Mouse (Mus musculus): ENCODE results near the gene Chuk. TPM values are rescaled to one million over a fixed set of nuclear protein-coding genes. Genes with fewer than 3 reads are reported as not detected.

Chuk gene
- total RNA-seq, 2 experiments from 2014 or later = 40.9 to 54.5 TPM

- no peak for DNase-seq (ENCODE audit: low spot score in 2 of 2)
- intact Hi-C loops (cut with DNase I) = no loop called here
Observed at GRCm38 (mm10) chr19:44110356-44110755, 3.1 kb upstream of the Chuk start.

GRCm38 (mm10) chr19:44108996-44109395, 1.7 kb upstream of the Chuk start:
- intact Hi-C loops (cut with DNase I) = no loop called here
- DNase-seq (ENCODE audit: low spot score in 2 of 2) = no peak

- intact Hi-C loops (cut with DNase I) = no loop called here
- DNase-seq (ENCODE audit: low spot score in 2 of 2) = no peak
Observed at GRCm38 (mm10) chr19:44107661-44108521, 611 bp upstream of the Chuk start.

GRCm38 (mm10) chr19:44104393-44104792, 2.9 kb downstream of the Chuk start:
- intact Hi-C loops (cut with DNase I) = no loop called here
- DNase-seq (ENCODE audit: low spot score in 2 of 2) = no peak

- no peak for DNase-seq (ENCODE audit: low spot score in 2 of 2)
- intact Hi-C loops (cut with DNase I) = no loop called here
Observed at GRCm38 (mm10) chr19:44103001-44103400, 4.3 kb downstream of the Chuk start.

- intact Hi-C loops (cut with DNase I) = no loop called here
- DNase-seq (ENCODE audit: low spot score in 2 of 2) = no peak
Observed at GRCm38 (mm10) chr19:44100840-44101239, 6.4 kb downstream of the Chuk start.

- intact Hi-C loops (cut with DNase I) = no loop called here
- no peak for DNase-seq (ENCODE audit: low spot score in 2 of 2)
Observed at GRCm38 (mm10) chr19:44086278-44086677, 21.0 kb downstream of the Chuk start.

- intact Hi-C loops (cut with DNase I) = no loop called here
- peak in 1 of 2 experiments; percentile 19 for DNase-seq (ENCODE audit: low spot score in 2 of 2)
Observed at GRCm38 (mm10) chr19:44080920-44081319, 26.4 kb downstream of the Chuk start.

- intact Hi-C loops (cut with DNase I) = no loop called here
- DNase-seq (ENCODE audit: low spot score in 2 of 2) = peak in 1 of 2 experiments; percentile 23
Observed at GRCm38 (mm10) chr19:44080023-44080422, 27.3 kb downstream of the Chuk start.

- no peak for DNase-seq (ENCODE audit: low spot score in 2 of 2)
Observed at GRCm38 (mm10) chr19:44077024-44077423, 30.3 kb downstream of the Chuk start.

GRCm38 (mm10) chr19:44076457-44076856, 30.8 kb downstream of the Chuk start:
- DNase-seq (ENCODE audit: low spot score in 2 of 2) = no peak
- intact Hi-C loops (cut with DNase I) = no loop called here

More at GRCm38 (mm10) chr19:44077024-44077423, 30.3 kb downstream of the Chuk start:
- intact Hi-C loops (cut with DNase I) = no loop called here

GRCm38 (mm10) chr19:44074986-44075385, 32.3 kb downstream of the Chuk start:
- DNase-seq (ENCODE audit: low spot score in 2 of 2) = no peak
- intact Hi-C loops (cut with DNase I) = no loop called here

GRCm38 (mm10) chr19:44071166-44071565, 36.1 kb downstream of the Chuk start:
- intact Hi-C loops (cut with DNase I) = no loop called here
- no peak for DNase-seq (ENCODE audit: low spot score in 2 of 2)

GRCm38 (mm10) chr19:44069914-44070232, 37.4 kb downstream of the Chuk start:
- no peak for DNase-seq (ENCODE audit: low spot score in 2 of 2)
- intact Hi-C loops (cut with DNase I) = no loop called here

GRCm38 (mm10) chr19:44069121-44069913, 38.0 kb downstream of the Chuk start, which contains the start of gene Erlin1:
Gene Erlin1 (minus strand): TSS chr19:44069785.
- intact Hi-C loops (cut with DNase I) = no loop called here
- peak; percentile 90 to 91 for DNase-seq (ENCODE audit: low spot score in 2 of 2)

- intact Hi-C loops (cut with DNase I) = no loop called here
- DNase-seq (ENCODE audit: low spot score in 2 of 2) = no peak
Observed at GRCm38 (mm10) chr19:44068232-44068631, 39.0 kb downstream of the Chuk start.

GRCm38 (mm10) chr19:44067323-44068049, 39.8 kb downstream of the Chuk start:
- intact Hi-C loops (cut with DNase I) = no loop called here
- DNase-seq (ENCODE audit: low spot score in 2 of 2) = no peak

GRCm38 (mm10) chr19:44064734-44065133, 42.5 kb downstream of the Chuk start:
- DNase-seq (ENCODE audit: low spot score in 2 of 2) = no peak
- intact Hi-C loops (cut with DNase I) = no loop called here

- no peak for DNase-seq (ENCODE audit: low spot score in 2 of 2)
- intact Hi-C loops (cut with DNase I) = no loop called here
Observed at GRCm38 (mm10) chr19:44063773-44064172, 43.5 kb downstream of the Chuk start.

- intact Hi-C loops (cut with DNase I) = no loop called here
- no peak for DNase-seq (ENCODE audit: low spot score in 2 of 2)
Observed at GRCm38 (mm10) chr19:44060226-44060625, 47.1 kb downstream of the Chuk start.

Measured in left cerebral cortex, postnatal 14 days (tissue).